Mouse (Mus musculus): ENCODE results near the gene Prdm11.

Gene Prdm11

DNA sequence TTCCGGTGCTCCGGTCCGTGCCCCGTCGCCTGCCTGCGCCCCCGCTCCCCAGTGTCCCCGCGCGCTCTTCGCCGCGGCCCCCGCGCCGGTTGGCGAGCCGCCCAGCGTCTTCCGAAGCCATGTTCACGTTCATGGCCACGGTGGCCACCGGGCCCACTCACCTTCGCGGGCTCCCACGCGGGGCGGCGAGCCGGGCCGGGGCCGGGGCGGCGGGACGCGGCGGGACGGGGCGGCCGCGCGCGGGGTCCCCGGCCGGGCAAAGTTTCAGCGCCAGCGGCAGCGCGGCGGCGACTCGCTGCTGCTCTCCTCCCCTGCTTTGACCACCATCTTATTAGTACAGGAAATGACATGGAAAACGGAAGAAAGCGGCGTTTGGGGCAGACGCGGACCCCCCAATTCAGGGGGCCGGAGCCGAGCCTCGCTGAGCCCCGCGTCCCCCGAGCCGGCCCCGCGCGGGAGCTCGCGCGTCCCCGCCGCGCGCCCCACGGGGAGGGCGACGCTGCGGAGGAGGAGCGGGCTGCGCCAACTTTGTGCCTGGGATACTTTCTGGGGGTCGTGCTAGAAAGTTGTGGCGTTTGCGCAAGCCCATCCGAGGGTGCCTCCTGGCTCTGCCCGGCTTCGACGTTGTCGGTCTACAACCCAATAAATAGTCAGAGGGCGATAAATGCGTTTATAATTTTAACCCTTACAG lies at the start of gene Prdm11:
Prdm11 (minus strand) TSS at position 350 of the 691 bp plus-strand sequence.
- DNase-seq, result peak in 1 of 2 experiments; percentile 61

DNA sequence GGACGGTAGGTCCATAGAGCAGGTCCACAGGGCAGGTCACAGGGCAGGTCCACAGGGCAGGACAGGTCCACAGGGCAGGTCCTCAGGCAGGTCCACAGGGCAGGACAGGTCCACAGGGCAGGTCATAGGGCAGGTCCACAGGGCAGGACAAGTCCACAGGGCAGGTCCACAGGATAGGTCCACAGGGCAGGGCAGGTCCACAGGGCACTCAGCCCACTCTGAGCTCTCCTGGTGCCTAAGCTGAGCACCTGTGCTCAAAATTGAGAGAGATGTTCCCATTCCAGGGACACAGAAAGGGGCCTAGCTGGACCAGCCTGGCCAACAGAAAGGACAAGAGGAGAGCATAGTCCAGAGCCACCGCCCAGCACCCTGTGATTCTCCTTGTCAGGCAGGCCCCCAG lies 46.4 kb upstream of the Prdm11 start:
- no peak for DNase-seq

DNA sequence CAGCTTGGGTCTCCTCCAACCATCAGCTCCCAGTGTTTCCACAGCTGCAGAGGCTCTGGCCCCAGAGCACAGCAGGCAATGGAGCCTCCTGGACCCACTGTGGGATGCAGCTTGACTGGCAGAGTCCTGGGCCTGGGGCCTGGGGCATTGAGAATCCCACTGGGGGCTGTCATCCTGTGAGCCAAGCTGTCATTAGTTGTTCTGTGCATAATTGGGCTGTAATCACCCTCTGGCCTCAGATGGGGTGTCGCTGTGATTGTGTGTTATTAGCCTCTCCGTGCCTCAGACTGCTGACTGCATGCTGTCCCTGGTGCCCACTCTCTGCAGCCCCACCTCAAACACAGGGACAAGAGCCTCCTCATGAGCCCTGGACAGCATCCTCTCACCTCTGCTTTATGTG lies 45.7 kb upstream of the Prdm11 start:
- DNase-seq, result no peak

DNA sequence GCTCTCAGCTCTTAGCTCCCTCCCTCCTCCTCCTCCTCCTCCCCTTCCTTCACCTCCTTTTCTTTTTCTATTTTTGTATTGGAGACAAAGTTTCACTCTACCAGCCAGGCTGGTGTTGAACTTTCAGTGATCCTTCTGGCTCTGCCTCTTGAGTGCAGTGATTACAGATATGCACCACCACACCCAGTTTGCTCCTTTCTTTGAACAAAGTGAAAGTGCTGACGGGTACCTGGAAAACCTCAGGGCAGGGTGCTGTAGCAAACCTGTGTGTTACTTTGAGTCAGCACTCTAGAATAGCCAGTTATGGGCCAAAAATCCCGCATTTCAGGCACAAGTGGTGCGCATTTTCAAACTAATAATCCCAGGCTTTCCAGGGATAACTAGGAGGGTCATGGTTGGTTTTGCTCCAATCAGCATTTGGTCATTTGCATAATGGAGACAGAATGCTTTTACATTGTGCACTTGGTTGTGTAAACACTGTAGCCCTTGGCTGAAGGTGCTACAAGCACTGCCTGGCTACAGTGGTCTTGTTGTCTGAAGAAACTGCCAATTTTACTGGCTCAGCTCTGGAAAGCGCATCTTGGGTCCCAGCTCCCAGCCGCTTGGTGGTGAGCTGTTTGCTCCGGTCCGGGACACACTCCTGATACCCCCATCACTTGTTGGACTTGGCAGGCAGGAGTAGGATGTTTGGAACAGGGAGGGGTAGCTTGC lies 43.6 kb upstream of the Prdm11 start:
- DNase-seq, result no peak

GRCm38 (mm10) chr2:93088006-93088405 lies 42.0 kb upstream of the Prdm11 start:
- no peak for DNase-seq

GRCm38 (mm10) chr2:93085291-93086027 lies 39.5 kb upstream of the Prdm11 start:
- DNase-seq, result no peak

DNA sequence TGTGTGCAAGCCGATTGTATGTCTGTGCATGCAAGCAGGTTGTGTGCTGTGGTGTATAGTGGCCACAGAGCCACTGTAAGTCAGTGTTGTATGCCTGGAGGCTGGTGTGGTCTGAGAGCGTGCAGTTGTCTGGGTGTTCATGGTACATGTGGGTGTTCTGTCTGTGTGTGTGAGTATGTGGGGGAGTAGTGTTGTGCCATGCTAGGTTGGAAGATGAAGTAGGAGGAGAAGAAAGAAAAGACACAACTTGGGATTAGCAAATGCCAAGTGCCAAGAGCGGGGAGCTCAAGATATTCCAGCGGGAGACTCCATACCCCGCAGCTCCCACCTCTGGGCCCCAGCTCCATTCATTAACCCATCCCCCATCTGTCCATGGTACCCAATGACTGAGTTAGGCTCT lies 38.5 kb upstream of the Prdm11 start:
- no peak for DNase-seq

DNA sequence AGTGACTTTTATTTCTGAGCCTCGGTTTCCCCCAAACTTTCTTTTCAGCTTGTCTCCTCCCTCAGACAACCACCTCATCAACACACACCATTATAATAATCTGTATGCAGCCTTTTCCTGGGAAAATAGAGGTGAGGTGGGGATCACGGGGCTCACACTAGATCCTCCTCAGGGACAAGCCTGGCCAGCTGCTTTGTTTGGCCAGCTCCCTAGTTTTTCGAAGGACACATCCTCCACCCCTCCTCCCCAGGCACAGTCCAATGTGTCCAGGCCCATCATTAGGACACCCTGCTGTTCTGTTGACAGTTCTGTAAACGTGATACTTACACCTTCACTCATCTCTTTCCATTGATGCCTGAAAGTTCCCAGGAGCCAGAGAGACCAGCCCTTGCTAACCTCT lies 37.4 kb upstream of the Prdm11 start:
- no peak for DNase-seq

DNA sequence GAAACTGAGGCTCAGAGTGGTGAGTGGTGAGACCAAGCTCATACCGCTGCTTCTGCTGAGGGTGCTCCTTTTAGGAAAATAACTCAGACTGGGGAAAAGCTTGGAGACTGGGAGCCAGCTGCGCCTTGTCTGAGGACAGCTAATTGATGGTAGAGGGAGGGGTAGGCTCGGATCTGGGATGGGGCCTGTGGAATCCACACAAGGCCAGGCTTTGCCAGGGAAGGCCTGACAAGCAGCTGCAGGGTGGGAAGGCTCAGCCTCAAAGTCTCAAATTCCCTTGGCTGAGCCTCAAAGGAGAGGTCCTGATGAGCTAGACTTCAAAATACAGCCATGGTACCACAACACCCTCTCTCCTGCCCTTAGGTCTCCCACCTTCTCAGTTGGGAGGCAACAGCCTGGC lies 36.9 kb upstream of the Prdm11 start:
- DNase-seq, result no peak

GRCm38 (mm10) chr2:93080871-93081608 lies 35.1 kb upstream of the Prdm11 start:
- DNase-seq, result no peak

DNA sequence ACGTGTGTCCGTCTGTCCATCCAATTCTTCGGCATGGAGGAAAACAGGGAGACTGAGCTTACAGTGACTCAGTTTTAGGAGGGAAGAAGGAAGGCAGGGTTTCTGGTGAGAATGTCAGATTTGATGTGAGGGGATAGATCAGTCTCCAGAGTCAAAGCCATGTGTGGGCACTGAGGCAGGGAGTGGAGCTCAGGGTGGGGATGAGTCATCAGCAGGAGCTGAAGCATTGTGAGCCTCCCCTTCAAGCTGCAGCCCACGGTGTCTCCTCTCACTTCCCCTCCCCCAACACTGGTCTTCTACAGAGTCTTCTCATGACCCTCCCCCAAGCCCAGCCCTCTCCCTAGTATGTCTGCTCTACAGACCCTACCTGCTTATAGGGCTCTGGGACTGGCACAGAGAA lies 33.4 kb upstream of the Prdm11 start:
- DNase-seq, result no peak

DNA sequence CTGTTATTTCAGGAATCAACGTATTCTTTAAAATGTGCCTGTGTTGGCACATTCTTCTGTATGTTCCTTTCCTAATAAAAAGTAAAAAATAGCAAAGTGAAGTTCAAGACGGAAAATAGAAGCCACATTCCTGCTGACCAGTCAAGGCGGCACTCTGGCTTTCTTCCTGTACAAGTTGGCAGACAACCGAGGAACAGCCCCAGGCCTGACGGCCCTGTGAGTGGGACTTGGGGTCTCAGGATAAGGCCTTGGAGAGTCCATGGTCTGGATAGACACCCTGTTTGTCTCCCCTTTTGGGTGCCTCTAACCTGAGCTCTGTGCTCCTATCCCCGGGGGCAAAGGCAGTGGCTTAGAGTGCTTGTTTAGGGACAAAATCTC lies 30.6 kb upstream of the Prdm11 start:
- no peak for DNase-seq

DNA sequence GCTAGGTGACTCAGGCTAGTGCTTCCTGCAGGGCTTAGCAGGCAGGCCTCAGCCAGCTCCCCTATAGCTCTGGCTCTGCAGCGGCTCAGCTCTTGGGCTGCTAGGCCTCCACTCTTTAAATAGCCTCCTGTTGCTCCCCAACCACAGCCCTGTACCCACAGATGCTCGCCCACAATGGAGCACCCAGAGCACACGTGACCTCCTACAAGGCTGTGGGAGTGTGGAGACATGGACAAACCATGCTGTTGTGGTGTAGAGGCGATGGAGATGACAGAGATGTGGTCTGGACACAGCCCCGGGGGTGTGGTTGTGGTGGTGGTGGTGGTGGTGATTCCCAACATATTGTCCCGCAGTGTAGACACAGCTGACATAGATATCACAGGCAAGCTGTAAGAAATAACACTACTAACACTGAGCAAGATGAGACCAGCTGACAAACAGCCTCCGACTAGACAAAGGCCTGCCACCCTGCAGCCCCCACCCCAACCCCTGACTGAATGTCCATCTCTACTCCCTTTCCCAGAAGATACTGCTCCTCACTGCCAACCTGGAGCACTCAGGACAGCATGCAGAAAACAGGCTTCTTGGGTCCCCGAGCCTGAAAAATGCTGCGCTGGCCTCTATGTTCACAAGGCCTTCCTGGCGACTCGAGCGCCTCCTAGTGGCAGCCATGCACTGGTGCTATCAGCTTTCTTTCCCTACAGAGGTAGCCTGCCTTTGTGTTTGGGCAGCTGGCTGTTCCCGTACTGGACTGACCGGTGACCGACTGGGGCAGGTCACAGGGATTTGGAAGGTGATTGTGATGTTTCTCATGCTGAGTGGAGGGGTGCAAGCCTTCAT lies 30.0 kb upstream of the Prdm11 start:
- DNase-seq, result peak; percentile 81 to 83

- DNase-seq, result peak; percentile 69 to 75
Measured at GRCm38 (mm10) chr2:93071656-93072055, 25.7 kb upstream of the Prdm11 start.

DNA sequence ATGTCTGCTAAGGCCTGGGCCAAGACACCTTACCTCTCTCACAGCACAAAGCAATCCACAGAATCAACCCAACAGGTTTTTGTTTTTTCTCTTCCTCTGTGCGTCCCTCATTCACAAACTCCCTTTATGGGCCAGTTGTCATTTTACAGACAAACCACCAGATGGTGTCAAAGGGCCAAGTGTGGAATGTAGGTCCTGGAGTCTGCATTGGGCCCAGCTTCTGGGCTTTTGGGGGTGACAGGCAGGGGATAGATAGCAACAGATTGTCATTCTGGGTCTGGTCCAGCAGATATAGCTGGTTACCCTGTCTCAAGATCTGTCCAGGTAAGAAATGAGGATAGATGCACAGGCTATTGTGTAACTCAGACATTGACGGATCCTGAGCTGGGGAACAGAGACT lies 23.0 kb upstream of the Prdm11 start:
- peak; percentile 66 to 67 for DNase-seq

DNA sequence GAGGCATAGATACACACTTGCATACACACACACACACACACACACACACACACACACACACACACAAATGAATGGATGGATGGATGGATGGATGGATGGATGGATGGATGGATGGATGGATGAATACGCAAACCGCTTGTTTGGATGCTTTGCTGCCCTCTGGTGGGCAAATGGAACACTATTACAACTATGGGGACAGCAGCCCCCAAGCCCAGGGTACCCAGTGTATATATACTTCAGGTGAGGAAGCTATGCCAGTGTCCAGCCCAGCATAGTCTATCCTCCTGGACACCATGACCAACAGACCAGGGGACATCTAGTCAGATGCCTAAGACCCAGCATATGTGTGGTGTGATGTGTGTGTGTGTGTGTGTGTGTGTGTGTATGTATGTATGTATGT lies 17.4 kb upstream of the Prdm11 start:
- peak; percentile 65 to 67 for DNase-seq

DNA sequence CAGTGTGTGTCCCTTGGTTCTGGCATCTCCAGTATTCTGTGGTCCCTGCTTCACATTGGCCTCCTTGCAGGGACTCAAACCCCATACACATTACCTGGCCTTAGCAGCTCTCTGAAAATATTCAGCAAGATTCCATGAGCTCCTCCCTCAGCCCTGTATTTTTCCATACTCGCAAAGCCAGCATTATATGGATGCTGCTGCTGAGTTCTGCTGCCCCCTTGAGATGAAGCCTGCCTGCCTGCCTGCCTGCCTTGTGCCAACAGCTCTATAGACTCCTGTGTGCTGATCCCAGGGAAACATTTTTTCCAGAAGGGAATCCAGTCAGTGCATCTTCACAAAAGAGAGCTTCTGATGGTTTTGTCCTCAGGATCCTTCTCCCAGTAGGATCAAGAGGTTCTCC lies 5.9 kb upstream of the Prdm11 start:
- DNase-seq, result no peak

- no peak for DNase-seq
Measured at GRCm38 (mm10) chr2:93048601-93049323, 2.8 kb upstream of the Prdm11 start.

DNA sequence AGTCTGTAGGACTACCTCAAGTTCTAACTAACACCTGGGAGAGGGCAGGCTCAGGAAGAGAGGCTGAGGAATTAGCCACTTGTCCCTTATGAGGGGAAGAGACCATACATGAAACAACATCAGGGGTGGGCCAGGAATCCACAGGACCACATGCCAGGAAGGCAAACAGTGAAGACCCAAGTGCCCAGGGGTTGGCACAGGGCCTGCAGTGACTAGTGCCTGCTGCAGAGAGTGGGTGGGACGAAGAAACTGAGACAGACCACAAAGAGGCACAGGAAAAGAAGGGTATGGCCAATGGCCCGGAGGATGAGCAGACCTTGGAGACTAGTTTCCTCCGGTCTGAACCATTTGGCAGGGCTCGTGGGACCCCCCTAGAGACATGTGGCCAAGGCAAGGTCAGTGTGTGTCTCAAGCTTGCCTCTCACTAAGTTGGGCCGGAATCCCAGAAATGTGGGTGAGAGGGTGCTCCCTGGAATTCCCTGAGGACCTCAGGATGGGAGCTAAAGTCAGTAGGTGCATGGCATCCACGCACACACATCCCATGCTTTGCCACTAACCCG lies 1.6 kb upstream of the Prdm11 start:
- DNase-seq, result no peak

DNA sequence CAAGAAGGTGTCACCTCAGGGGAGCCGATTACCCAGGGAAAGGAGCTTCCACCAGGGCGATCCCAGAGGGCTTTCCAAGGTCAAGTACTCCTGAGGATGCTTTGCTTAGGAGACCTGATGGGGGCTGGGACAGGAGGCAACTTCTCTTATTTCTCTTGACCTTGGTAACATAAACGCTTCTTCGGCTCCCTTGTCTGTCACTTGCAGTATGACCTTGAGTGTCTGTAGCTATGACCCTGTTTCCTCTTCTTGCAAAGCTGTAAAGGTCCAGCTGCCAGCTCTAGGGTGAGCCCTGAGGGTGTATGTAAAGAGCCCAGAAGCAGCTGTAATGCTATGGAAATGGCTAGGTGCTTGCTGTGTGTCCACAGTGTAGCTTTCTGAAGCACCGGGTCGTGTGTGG lies 1.1 kb upstream of the Prdm11 start:
- no peak for DNase-seq

DNA sequence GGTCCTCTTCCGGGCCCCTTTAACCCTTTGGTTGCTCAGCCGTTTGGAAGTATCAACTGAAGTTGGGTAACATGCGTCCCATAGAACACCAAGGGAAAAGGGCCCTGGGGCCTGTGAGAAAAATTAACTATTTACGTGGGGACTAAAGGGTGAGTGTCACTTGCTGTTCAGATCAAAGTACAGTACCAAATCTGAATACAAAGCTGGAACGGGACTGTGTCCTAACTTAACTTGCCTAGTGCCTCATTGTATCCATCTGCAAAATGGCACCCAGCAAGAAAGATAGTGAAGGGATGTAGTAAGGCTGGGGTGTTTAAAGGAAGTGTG lies 505 bp upstream of the Prdm11 start:
- DNase-seq, result no peak
